Mouse (Mus musculus): ENCODE results near the gene Sgsm3. TPM values are rescaled to one million over a fixed set of nuclear protein-coding genes. Genes with fewer than 3 reads are reported as not detected.

The Sgsm3 gene
- total RNA-seq, 2 experiments from 2014 or later, result 22.1 to 26.5 TPM

- no peak for DNase-seq (ENCODE audit: low spot score in 2 of 2)
Observed at GRCm38 (mm10) chr15:81060975-81061374, 83.4 kb downstream of the Sgsm3 start.

Small RNA genes within 50 kb of the gene (microRNA-seq; reads per million reads assigned to microRNA genes)
- gene Mir5113, result 18.7 reads per million, percentile 29 among the genes with 10 or more reads in this experiment

Other genes with a start within 250 kb of the Sgsm3 start
- 10 to 100 TPM; 58.3 to 60.1 TPM for gene Adsl, start 29.3 kb upstream of the Sgsm3 start, total RNA-seq (2021)
- 10 to 100 TPM; 33.0 to 39.1 TPM for gene Mrtfa, start 213.0 kb downstream of the Sgsm3 start, total RNA-seq (2021)